Mouse (Mus musculus) right cerebral cortex, postnatal 10 days (tissue): ENCODE data around the gene Olfr615.
"Not testable (repeated sequence)": the region's sequence is repeated elsewhere in the genome, so short reads cannot be mapped to it uniquely, and the experiment has no call there.

Source experiments
- DNase-seq, 2 experiments: peaks; one replicate each; pipeline ENCODE4 v3.0.0; 2021; ENCODE audit warnings: low spot score in 2 of 2

Gene Olfr615

GRCm38 (mm10) chr7:103555779-103556178 lies at the start of gene Olfr615:
Gene Olfr615, plus strand, starts transcription at chr7:103556079.
- DNase-seq, result no peak

DNA sequence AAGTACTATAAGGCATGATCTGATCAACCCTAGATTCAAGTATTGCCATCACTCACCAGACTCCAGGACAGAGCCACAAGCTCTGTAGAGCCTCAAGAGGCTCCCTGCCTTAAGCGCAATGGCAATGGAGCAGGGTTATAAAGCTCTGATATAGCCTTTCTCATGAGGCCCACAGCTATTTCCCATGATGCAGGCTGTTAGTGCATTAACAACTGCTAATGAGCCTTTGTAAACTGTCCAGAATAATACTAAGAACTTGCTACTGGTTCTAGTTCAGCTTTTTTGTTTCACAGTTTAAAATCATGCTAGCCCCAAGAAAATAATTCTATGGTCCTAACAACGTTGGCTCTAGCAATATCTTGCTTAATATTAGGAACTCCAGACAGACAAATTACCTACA lies 43.9 kb upstream of the Olfr615 start, which contains the start of gene Olfr610:
Gene Olfr610, minus strand, starts transcription at position 101 of the 400 bp plus-strand sequence.
- no peak for DNase-seq

- DNase-seq, result not testable (repeated sequence)
Measured at GRCm38 (mm10) chr7:103520746-103521145, 35.1 kb upstream of the Olfr615 start, which contains the start of gene Olfr611. Gene Olfr611, minus strand, starts transcription at chr7:103520846.

- not testable (repeated sequence) for DNase-seq
Measured at GRCm38 (mm10) chr7:103542617-103543016, 13.3 kb upstream of the Olfr615 start, which contains the start of gene Olfr612. Gene Olfr612, minus strand, starts transcription at chr7:103542717.

GRCm38 (mm10) chr7:103547774-103548173 lies 8.1 kb upstream of the Olfr615 start, which contains the start of gene Olfr613:
Gene Olfr613, plus strand, starts transcription at chr7:103548074.
- no peak for DNase-seq

- DNase-seq, result no peak
Measured at GRCm38 (mm10) chr7:103569043-103569442, 13.2 kb downstream of the Olfr615 start, which contains the start of gene Olfr616. Gene Olfr616, minus strand, starts transcription at chr7:103569143.

- no peak for DNase-seq
Measured at GRCm38 (mm10) chr7:103572761-103573160, 16.9 kb downstream of the Olfr615 start, which contains the start of gene Olfr617. Gene Olfr617, plus strand, starts transcription at chr7:103573061.

DNA sequence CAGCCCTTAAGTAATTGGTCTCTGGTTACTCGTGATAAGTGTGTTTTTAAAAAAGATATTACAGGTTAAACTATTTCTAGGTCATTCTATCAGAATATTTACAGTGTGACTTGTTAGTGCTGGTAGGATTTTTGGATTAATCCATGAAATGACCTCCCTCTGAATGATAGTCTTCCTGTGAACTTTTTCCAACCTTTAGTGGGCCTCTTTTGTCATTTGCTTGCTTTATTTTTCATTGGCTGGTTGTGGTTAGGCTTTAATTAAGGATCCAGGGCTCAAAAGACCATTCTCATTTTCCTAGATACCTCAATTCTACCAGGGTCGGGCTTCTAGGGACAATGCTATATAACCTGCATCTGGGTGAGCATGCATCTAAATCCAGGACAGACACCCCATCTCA lies 33.9 kb downstream of the Olfr615 start, which contains the start of gene Olfr618:
Gene Olfr618, plus strand, starts transcription at position 301 of the 400 bp plus-strand sequence.
- DNase-seq, result no peak

- DNase-seq, result no peak
Measured at GRCm38 (mm10) chr7:103600275-103600674, 44.4 kb downstream of the Olfr615 start, which contains the start of gene Olfr619. Gene Olfr619, plus strand, starts transcription at chr7:103600575.

GRCm38 (mm10) chr7:103607425-103607824 lies 51.5 kb downstream of the Olfr615 start:
- no peak for DNase-seq

DNA sequence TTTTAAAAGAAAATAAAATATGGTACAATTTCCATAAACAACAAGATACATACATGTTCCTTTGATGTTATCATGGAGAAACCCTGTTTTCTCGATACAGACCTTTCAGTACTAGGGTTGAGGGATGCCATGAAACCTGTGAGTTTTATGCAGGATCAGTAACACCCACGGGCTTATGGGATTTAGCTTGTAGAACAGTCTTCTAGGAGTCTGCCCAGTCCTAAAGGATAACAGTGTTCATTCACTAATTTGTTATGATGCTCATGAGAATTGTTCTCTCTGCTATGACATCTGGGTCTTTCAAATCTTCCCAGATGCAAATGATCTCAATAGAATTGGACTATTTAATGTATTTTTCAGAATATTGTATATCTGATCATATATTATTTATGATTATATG lies 56.6 kb downstream of the Olfr615 start, which contains the start of gene Olfr620:
Gene Olfr620, minus strand, starts transcription at position 101 of the 400 bp plus-strand sequence.
- no peak for DNase-seq
